Mouse (Mus musculus): ENCODE results near the gene Cwc22.

The Cwc22 gene

GRCm38 (mm10) chr2:77925187-77925924, 20.8 kb downstream of the Cwc22 start:
- DNase-seq (ENCODE audit: low spot score in 2 of 2): no peak

GRCm38 (mm10) chr2:77924003-77924402, 22.2 kb downstream of the Cwc22 start:
- DNase-seq (ENCODE audit: low spot score in 2 of 2): no peak

- no peak for DNase-seq (ENCODE audit: low spot score in 2 of 2)
Observed at GRCm38 (mm10) chr2:77923182-77923581, 23.0 kb downstream of the Cwc22 start.

GRCm38 (mm10) chr2:77921307-77921706, 24.9 kb downstream of the Cwc22 start:
- no peak for DNase-seq (ENCODE audit: low spot score in 2 of 2)

GRCm38 (mm10) chr2:77920621-77921020, 25.6 kb downstream of the Cwc22 start:
- DNase-seq (ENCODE audit: low spot score in 2 of 2): no peak

GRCm38 (mm10) chr2:77918474-77918873, 27.7 kb downstream of the Cwc22 start:
- no peak for DNase-seq (ENCODE audit: low spot score in 2 of 2)

- DNase-seq (ENCODE audit: low spot score in 2 of 2): no peak
Observed at GRCm38 (mm10) chr2:77918006-77918405, 28.2 kb downstream of the Cwc22 start.

GRCm38 (mm10) chr2:77917360-77917734, 28.8 kb downstream of the Cwc22 start:
- no peak for DNase-seq (ENCODE audit: low spot score in 2 of 2)

- DNase-seq (ENCODE audit: low spot score in 2 of 2): no peak
Observed at GRCm38 (mm10) chr2:77916586-77917359, 29.4 kb downstream of the Cwc22 start.

GRCm38 (mm10) chr2:77915187-77915586, 31.0 kb downstream of the Cwc22 start:
- DNase-seq (ENCODE audit: low spot score in 2 of 2): no peak

GRCm38 (mm10) chr2:77913628-77914027, 32.5 kb downstream of the Cwc22 start:
- DNase-seq (ENCODE audit: low spot score in 2 of 2): no peak

GRCm38 (mm10) chr2:77912197-77912596, 34.0 kb downstream of the Cwc22 start:
- no peak for DNase-seq (ENCODE audit: low spot score in 2 of 2)

- DNase-seq (ENCODE audit: low spot score in 2 of 2): no peak
Observed at GRCm38 (mm10) chr2:77911452-77911851, 34.7 kb downstream of the Cwc22 start.

- DNase-seq (ENCODE audit: low spot score in 2 of 2): no peak
Observed at GRCm38 (mm10) chr2:77910216-77910615, 36.0 kb downstream of the Cwc22 start.

GRCm38 (mm10) chr2:77907164-77907563, 39.0 kb downstream of the Cwc22 start:
- DNase-seq (ENCODE audit: low spot score in 2 of 2): no peak

- no peak for DNase-seq (ENCODE audit: low spot score in 2 of 2)
Observed at GRCm38 (mm10) chr2:77905023-77905422, 41.2 kb downstream of the Cwc22 start.

GRCm38 (mm10) chr2:77904495-77904894, 41.7 kb downstream of the Cwc22 start:
- DNase-seq (ENCODE audit: low spot score in 2 of 2): no peak

GRCm38 (mm10) chr2:77903979-77904378, 42.2 kb downstream of the Cwc22 start:
- DNase-seq (ENCODE audit: low spot score in 2 of 2): no peak

GRCm38 (mm10) chr2:77903098-77903497, 43.1 kb downstream of the Cwc22 start:
- DNase-seq (ENCODE audit: low spot score in 2 of 2): no peak

- DNase-seq (ENCODE audit: low spot score in 2 of 2): no peak
Observed at GRCm38 (mm10) chr2:77901269-77901668, 44.9 kb downstream of the Cwc22 start.

- no peak for DNase-seq (ENCODE audit: low spot score in 2 of 2)
Observed at GRCm38 (mm10) chr2:77900741-77901140, 45.4 kb downstream of the Cwc22 start.

GRCm38 (mm10) chr2:77900111-77900510, 46.1 kb downstream of the Cwc22 start:
- no peak for DNase-seq (ENCODE audit: low spot score in 2 of 2)

- DNase-seq (ENCODE audit: low spot score in 2 of 2): no peak
Observed at GRCm38 (mm10) chr2:77898436-77898835, 47.7 kb downstream of the Cwc22 start.
